Comparison of ENCODE assay signal across 28 mouse cellular contexts in the genomic region with DNA sequence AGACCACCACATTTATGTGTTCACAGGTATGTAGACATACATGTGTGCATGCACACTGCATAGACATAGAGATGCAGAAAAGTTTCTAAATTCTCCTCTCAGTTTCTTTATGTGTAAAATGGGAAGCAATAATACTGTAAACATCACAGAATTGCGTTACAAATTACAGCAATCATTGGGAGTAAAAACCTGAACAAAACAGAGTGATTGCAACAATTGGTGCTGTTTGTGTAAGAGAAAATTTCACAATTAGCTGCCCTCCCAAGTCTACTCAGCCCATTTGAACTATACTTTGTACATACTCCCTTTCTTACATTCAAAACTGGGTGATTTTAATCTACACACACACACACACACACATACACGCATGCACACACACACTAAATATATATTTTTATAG.
DNase-seq lines count a peak whose midpoint lies in the region; ATAC-seq and TF ChIP-seq lines count a peak whose summit lies in the region.
"Had no signal": no experiment of that assay in that cellular context is flagged by ENCODE, and none has a peak within 500 bp of the region (broad histone marks: within the 10 kb centered on the region; RNA-seq: fewer than 3 reads in every experiment).

No protein-coding gene starts in this region.

- DNase-seq in liver, adult 2 months (ENCODE audit: extremely low read depth, low read depth, low spot score): peak; percentile 15
- DNase-seq in 416B (ENCODE audit: low read depth): peak; percentile 17
- DNase-seq in frontal cortex, postnatal 14 days (ENCODE audit: low spot score in 2 of 2): no peak
- DNase-seq: adrenal gland, adult 8-10 months; adrenal gland, postnatal 25 days; B cell, adult 2 months; cerebellum, adult 18-20 months; cerebellum, adult 9-10 months; cerebellum, postnatal 14 days; gastrocnemius, adult 2 months; gastrocnemius, postnatal 14 days; heart, adult 2 months; heart, postnatal 14 days; heart, postnatal 4 days had no signal

- H3K9ac ChIP-seq in liver, adult 2 months (ENCODE audit: low read depth, low read length): no peak overlapping the region
- no peak overlapping the region for H3K9ac ChIP-seq in liver, embryonic 12.5 days
- H3K9ac ChIP-seq: forebrain, embryonic 13.5 days; heart, embryonic 13.5 days; hindbrain, embryonic 14.5 days had no signal

- no peaks in the 10 kb centered on the region for H3K27me3 ChIP-seq in liver, adult 2 months (ENCODE audit: control insufficient read depth, insufficient read depth, low read length)
- no peaks in the 10 kb centered on the region for H3K27me3 ChIP-seq in liver, embryonic 12.5 days (replicated peaks)
- H3K27me3 ChIP-seq: CH12.LX; forebrain, embryonic 13.5 days; heart, embryonic 13.5 days had no signal

- H3K9me3 ChIP-seq in liver, embryonic 12.5 days (replicated peaks): no peaks in the 10 kb centered on the region
- H3K9me3 ChIP-seq: forebrain, embryonic 10.5 days; forebrain, embryonic 13.5 days; G1E; heart, embryonic 10.5 days; heart, embryonic 13.5 days had no signal

- no peaks in the 10 kb centered on the region for H3K36me3 ChIP-seq in liver, adult 2 months (ENCODE audit: control insufficient read depth, insufficient read depth, low read length)
- no peaks in the 10 kb centered on the region for H3K36me3 ChIP-seq in liver, embryonic 12.5 days
- H3K36me3 ChIP-seq: forebrain, embryonic 10.5 days; G1E; heart, embryonic 10.5 days; heart, embryonic 13.5 days had no signal

- no peaks in the 10 kb centered on the region for H3K79me2 ChIP-seq in liver, adult 2 months (ENCODE audit: control insufficient read depth, insufficient read depth, low read length)

- no peaks in the 10 kb centered on the region; the same call in 1 of the 2 replicates for H3K4me1 ChIP-seq in liver, adult 2 months (ENCODE audit: control insufficient read depth, insufficient read depth, low read length)
- H3K4me1 ChIP-seq in liver, embryonic 12.5 days: no peaks in the 10 kb centered on the region
- H3K4me1 ChIP-seq: forebrain, embryonic 10.5 days; forebrain, embryonic 13.5 days; heart, embryonic 10.5 days; heart, embryonic 13.5 days had no signal

- no peak overlapping the region for H3K4me3 ChIP-seq in liver, adult 2 months (ENCODE audit: insufficient read depth, low read depth, low read length)
- no peak overlapping the region for H3K4me3 ChIP-seq in liver, embryonic 12.5 days
- H3K4me3 ChIP-seq: forebrain, embryonic 10.5 days; forebrain, embryonic 13.5 days; gastrocnemius, adult 2 months; heart, adult 2 months; heart, embryonic 10.5 days; heart, embryonic 13.5 days had no signal

- no peak for TF ChIP-seq POLR2A in liver, adult 2 months (IDR thresholded peaks at IDR 0.05; ENCODE audit: extremely low read depth, insufficient read depth, low read length)

- no peak for TF ChIP-seq CTCF in liver, adult 2 months (IDR thresholded peaks at IDR 0.05; ENCODE audit: low read depth, low read length)

- H3K27ac ChIP-seq in liver, adult 2 months (replicated peaks; ENCODE audit: insufficient read depth, low read depth, low read length): no peak overlapping the region
- H3K27ac ChIP-seq in liver, embryonic 12.5 days: no peak overlapping the region
- H3K27ac ChIP-seq: forebrain, embryonic 10.5 days; forebrain, embryonic 13.5 days; gastrocnemius, adult 2 months; heart, adult 2 months; heart, embryonic 10.5 days; heart, embryonic 13.5 days; hindbrain, embryonic 14.5 days; hindbrain, postnatal 0 days had no signal

- no peak for ATAC-seq in liver, embryonic 12.5 days
- peak; percentile 54 for ATAC-seq in granulocyte monocyte progenitor cell, adult 5-6 weeks (replicated peaks; ENCODE audit: poor library complexity, severe bottlenecking)
- peak; percentile 42; the same call in 1 of the 2 replicates for ATAC-seq in monocyte, adult 5-6 weeks (replicated peaks; ENCODE audit: insufficient number of reproducible peaks, low FRiP score, low TSS enrichment, poor library complexity, severe bottlenecking)
- no peak for ATAC-seq in activated CD4-positive, CD25-positive, alpha-beta regulatory T cell, adult 4 months
- ATAC-seq: forebrain, embryonic 13.5 days; forebrain, embryonic 16.5 days; hindbrain, postnatal 0 days; Patski had no signal

- 57% methylated on average over 2 of the region's 2 CpGs for WGBS in liver, adult 2 months
- WGBS in liver, embryonic 12.5 days (ENCODE audit: insufficient replicate concordance): 61% methylated on average over 2 of the region's 2 CpGs

- no peak overlapping the region for H3K4me2 ChIP-seq in liver, embryonic 12.5 days
- H3K4me2 ChIP-seq: forebrain, embryonic 13.5 days; heart, embryonic 13.5 days; hindbrain, embryonic 14.5 days had no signal

Comparison
In these comparisons a context has a peak if more than half of its experiments do, and no peak if none do; other contexts are left out.
1. DNase-seq: peak in liver, adult 2 months (single experiment) and 416B (single experiment); none in frontal cortex, postnatal 14 days (0 of 2).
2. ATAC-seq: peak in granulocyte monocyte progenitor cell, adult 5-6 weeks (single experiment) and monocyte, adult 5-6 weeks (single experiment); none in liver, embryonic 12.5 days (single experiment) and activated CD4-positive, CD25-positive, alpha-beta regulatory T cell, adult 4 months (single experiment).